Mouse (Mus musculus) urinary bladder, postnatal 25 days (tissue): ENCODE data around the gene Pde4b.

Experiments
- DNase-seq: peaks from one replicate; pipeline ENCODE4 v3.0.0; 2022; ENCODE audit warnings: low spot score

Pde4b gene

DNA sequence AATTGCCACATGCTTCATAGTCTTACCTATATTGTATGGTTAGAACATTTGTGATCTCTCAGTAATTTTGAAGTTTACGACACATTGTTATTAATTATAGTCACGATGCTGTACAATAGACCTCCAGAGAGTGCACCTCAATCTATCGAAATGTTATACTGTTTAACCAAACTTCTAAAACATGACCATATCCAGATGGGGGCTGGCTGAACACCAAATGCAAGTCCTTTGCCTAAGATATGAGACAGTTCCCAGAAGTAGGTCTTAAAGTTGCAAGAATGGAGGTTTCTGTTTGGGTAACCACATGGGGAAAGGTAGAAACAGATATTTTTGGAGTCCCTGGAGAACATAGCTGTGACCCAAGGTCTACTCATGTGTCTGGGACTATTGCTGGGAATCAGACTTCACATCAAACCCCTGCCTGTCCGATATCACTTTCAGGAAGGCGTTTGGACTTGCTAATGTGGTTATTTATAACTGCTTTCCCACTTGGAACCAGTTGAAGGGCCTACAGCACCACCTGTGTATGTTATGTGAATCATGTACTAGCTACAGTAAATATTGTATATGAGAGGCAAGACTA lies 452.3 kb downstream of the Pde4b start:
- DNase-seq = no peak

DNA sequence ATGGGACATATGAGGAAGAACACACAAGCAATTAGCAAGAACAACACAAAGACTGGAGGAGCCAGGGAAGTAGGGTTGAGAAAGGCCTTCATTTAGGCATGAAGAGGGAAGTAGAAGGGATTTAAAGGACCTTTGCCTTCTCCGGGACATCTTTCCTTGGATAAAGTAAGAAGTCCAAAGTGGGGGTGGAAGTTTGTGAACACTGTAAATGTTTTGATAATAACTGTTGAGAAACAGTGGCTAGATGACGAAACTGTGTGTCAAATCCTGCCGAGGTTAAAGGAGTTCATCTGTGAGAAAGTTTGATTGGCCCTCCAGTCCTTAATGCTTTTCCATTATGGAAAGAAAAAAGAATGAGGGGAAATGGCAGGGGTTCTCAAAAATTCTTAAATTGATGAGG lies 455.6 kb downstream of the Pde4b start:
- no peak for DNase-seq

DNA sequence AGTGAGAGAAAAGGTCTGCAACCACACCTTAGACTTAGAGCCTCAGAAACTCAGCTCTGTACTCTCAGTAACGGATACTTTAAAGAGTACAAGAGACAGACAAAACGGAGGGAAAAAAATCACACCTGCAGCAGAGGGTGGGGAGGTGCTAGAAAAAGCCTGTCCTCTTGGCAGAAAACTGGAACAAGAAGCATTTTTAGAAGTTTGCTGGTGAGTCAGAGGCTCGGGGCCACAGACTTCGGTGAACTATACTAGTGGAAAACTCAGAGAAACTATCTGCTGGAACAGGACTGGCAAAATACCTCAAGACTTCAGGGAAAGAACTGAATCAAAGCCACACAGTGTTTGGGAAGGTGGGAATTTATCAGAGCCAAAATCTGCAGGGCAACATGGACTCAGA lies 457.9 kb downstream of the Pde4b start:
- no peak for DNase-seq

DNA sequence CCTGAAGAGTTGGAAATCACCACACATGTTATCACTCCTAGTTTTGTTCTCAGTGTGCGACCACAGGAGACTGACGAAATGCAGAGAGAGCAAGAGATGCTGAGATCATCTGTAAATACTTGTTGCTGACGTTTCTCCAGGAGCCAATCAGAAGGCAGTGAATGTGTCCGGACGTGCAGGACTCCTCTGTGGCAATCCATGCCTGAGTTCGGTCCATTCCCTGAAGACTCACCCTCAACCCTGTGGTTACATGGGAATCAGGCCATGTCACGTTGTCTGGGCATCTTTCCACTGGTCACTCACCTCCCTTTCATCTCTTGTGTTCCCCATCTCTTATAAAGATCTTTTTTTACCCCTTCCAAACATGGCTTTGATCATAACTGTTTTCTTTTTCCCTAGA lies 468.2 kb downstream of the Pde4b start:
- DNase-seq = no peak

DNA sequence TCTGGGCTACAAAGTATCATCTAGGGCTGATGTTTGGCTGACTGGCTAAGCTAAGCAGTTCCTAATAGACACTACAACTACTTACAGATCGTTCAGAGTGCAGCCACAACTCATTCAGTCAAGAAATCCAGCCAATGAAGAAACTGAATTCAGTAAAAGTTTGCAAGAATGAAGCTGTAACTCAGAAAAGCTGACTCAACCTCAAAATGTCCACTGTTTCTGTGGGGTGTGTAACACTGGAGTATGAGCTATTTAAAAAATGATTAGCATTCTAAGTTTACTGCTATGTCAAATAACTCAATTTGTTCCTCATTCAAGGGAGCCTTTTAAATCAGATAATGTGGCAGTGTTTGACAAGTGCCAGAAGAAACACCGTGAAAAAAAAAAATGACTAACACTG lies 469.7 kb downstream of the Pde4b start:
- DNase-seq = no peak

DNA sequence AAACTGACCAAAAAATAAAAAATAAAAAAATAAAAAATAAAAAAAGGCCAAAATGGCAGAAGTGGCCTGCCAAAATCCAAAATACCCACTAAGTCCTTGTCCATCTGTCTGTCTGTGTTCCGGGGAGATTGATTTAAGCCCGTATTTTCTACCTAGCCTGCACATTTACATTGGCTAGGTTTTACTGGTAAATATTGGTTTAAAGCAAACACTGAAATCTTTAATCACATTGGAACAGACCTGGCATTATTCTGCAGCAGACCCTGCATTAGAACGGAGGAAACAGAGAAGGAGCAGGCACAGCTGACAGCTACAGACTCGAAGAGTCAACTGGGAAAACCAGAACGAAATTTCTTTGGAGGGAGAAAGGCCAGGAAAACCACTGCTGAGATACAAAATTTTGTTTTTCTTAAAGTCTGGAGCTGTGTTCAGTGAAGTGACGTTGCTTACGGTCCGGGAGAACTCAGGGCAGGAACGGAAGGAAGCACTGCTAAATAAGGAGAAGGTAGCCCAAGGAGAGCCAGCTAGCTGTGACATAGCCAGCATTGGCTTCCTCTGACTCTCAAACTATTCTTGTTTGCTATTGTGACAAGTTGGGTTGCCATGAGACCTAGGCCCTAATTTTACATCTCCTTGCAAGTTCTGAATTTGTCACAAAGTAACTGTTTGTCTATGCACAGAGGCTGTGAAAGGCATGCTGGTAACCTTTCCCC lies 470.3 kb downstream of the Pde4b start:
- no peak for DNase-seq

DNA sequence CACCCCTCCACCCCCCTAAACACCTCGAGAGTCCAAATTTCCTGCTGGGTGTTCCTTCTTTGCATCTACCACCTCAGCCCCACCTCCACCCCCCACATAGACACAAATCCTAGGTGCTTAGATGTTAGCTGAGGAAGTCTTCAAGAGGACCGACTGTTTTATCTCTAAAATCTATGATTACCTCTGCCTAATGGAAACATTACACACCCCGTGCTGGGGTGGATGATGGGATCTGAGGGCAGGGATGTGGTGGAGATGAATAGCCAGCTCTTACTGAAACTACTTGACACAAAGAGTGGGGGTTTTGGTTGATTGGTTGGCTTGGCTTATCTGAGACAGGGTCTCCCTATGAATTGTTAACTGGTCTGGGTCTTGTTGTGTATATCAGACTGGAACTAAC lies 471.0 kb downstream of the Pde4b start:
- DNase-seq = no peak

DNA sequence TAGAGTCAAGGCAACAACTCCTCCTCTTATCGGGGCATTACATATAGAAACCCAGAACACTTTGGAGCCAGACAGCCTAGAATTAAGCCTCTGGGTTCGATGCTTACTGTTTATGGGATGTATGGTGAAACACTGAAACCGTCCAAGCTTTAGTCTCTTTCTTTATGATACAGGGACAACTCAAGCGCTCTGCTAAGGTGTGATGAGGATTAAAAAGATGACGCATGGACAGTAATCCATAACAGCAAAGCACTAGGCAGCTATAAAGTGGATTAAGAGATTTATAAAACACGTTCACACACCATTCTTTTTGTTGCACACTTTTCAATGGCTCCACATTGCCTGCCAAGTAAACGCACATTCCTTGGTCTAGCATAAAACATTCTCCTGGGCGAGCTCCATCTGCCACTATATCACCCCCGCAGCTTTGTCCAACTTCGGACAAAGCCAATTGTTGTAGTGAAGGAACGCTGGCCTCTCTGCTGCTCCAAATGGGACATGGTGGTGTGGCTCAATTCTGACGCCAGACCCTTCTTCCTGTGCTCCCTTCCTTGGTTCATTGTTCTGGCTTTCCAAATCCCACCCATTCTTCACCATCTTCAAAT lies 473.4 kb downstream of the Pde4b start:
- DNase-seq = no peak

- DNase-seq = no peak
Observed at GRCm38 (mm10) chr4:102563273-102563855, 476.0 kb downstream of the Pde4b start.

- no peak for DNase-seq
Observed at GRCm38 (mm10) chr4:102564286-102564685, 476.9 kb downstream of the Pde4b start.

- DNase-seq = no peak
Observed at GRCm38 (mm10) chr4:102566421-102566820, 479.1 kb downstream of the Pde4b start.

DNA sequence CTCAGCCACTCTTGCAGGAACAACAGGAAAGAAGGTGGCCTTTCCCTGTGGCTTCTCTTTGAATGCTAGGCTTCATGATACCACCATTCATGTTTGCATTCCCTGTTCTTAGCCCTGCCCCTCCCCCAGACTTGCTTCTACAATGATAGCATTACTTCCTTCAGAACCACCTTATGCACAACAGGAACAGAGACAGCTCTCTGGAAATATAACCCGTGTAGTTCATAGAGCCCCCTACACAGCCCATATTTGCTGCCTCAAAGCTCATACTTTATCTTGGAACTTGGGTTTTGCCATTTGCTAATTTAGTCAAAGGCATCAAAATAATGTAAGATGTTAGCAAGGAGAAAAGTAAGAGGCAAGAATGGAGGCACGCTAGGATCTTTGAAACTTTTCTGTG lies 479.8 kb downstream of the Pde4b start:
- no peak for DNase-seq

GRCm38 (mm10) chr4:102567676-102568254 lies 480.4 kb downstream of the Pde4b start:
- DNase-seq = no peak

DNA sequence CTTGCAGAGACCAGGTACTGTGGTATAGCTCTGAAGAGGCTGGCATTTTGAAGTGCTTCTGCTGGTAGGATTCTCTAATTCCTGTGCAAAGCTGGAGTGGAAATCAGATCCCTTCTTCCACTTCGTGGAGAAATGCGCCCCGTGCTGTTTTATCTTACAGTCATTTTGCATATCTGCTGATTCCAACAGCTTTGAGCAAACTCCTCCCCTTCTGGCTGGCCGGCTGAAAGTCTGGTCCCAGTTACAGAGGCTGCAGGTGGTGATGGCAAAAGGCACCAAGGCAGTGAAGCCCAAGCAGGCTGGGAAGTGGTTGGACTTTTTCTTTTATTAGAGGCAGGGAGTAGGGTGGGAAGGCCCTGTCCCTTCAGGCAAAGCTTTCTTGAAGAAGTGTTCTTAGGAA lies 481.2 kb downstream of the Pde4b start:
- peak; percentile 41 for DNase-seq

- DNase-seq = no peak
Observed at GRCm38 (mm10) chr4:102569101-102569583, 481.8 kb downstream of the Pde4b start.

GRCm38 (mm10) chr4:102569950-102570765 lies 482.8 kb downstream of the Pde4b start:
- DNase-seq = peak; percentile 42

- peak; percentile 31 for DNase-seq
Observed at GRCm38 (mm10) chr4:102570766-102571411, 483.5 kb downstream of the Pde4b start.

DNA sequence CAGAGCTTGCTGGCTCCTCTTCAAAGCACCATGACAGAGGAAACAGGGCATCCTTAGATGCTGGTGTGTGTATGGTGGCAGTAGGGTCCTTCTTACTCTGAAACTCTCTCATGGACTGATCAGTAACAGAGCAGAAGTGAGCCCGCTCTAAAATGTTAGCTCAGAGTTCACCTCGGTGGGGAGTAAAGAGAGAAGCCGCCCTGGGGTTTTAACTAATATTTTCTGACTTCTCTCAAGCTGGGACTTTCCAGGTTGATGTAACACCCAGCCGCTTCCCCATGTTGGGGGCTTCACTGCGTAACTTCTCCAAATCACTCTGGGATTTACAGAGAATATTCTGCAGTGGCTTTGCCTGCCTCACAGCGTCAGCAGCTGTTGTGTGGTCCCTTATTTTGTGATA lies 484.7 kb downstream of the Pde4b start:
- no peak for DNase-seq

DNA sequence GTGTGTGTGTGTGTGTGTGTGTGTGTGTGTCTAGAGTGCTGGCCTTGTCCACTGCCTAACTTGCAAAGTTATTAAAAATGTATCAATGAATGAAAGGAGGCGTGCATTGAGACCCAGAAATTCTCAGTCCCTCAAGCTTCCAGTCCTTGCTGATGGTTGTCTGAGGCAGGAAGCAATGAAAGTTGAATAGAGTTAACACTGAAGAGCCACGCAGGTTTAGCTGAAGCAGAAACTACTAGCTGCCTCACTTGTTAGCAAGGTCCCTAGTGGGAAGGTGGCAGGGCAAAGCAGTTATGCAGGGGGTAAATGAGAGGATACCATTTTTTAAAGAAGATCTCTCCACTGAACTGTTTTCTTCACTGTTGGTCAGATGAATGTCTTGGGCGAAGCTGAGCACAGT lies 485.2 kb downstream of the Pde4b start:
- no peak for DNase-seq

GRCm38 (mm10) chr4:102573361-102573781 lies 486.0 kb downstream of the Pde4b start:
- no peak for DNase-seq

DNA sequence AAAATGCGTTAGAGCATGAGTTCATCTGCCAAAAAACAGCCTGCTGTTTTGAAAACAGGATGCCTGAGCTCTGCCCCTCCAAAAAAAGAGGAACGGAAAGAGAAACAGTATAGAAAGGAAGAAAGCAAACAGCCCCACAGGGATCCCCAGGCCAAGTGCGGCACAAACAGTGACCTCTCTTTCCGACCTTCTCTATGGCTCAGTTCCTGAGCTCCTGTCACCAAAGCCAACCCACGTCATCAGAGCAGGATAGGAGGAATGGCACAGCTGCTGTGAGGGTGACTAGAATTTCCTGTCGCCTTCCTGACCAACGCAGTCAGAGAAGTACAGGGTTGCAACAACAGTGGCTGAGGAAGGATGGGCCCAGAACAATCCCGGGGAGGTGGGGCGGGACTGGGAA lies 486.9 kb downstream of the Pde4b start:
- DNase-seq = no peak
